In genomic region chr4:107590805-107591534, GRCm38 (mm10) we compare ENCODE assay signal across 10 mouse cellular contexts.
DNase-seq lines count a peak whose midpoint lies in the region; ATAC-seq lines count a peak whose summit lies in the region.
"Had no signal": no experiment of that assay in that cellular context is flagged by ENCODE, and none has a peak within 500 bp of the region (broad histone marks: within the 10 kb centered on the region; RNA-seq: fewer than 3 reads in every experiment).

No protein-coding gene starts in this region.

- no peak overlapping the region for H3K9ac ChIP-seq in lung, embryonic 16.5 days (ENCODE audit: low read length)
- no peak overlapping the region for H3K9ac ChIP-seq in limb, embryonic 12.5 days (replicated peaks)
- H3K9ac ChIP-seq: heart, embryonic 13.5 days had no signal

- ATAC-seq in cerebellum, adult (ENCODE audit: insufficient number of reproducible peaks, low FRiP score, low TSS enrichment) = no peak
- ATAC-seq in lung, embryonic 16.5 days (ENCODE audit: low read depth) = peak; percentile 59
- ATAC-seq in limb, embryonic 12.5 days (ENCODE audit: insufficient number of reproducible peaks, insufficient read depth, low FRiP score, low TSS enrichment, low read depth) = peak; percentile 73

- H3K9me3 ChIP-seq in lung, embryonic 16.5 days (ENCODE audit: control insufficient read depth, low read length) = no peaks in the 10 kb centered on the region
- H3K9me3 ChIP-seq in limb, embryonic 12.5 days = no peaks in the 10 kb centered on the region
- H3K9me3 ChIP-seq: heart, embryonic 13.5 days had no signal

- H3K27ac ChIP-seq in lung, embryonic 16.5 days (ENCODE audit: low read length) = no peak overlapping the region
- H3K27ac ChIP-seq in limb, embryonic 12.5 days = peak overlapping the region; percentile 88
- H3K27ac ChIP-seq: heart, embryonic 13.5 days had no signal

- H3K4me2 ChIP-seq in lung, embryonic 16.5 days (ENCODE audit: low read depth, low read length) = no peak overlapping the region
- 0 out of 2 replicates have a peak overlapping the region, but pooled peaks have one; percentile 11 for H3K4me2 ChIP-seq in limb, embryonic 12.5 days
- H3K4me2 ChIP-seq: heart, embryonic 13.5 days had no signal

- H3K4me1 ChIP-seq in lung, embryonic 16.5 days (replicated peaks; ENCODE audit: control insufficient read depth, insufficient read depth, low read length) = 0 out of 2 replicates have a peak, but pooled peaks cover 2% of the 10 kb centered on the region
- peaks cover 57% of the 10 kb centered on the region for H3K4me1 ChIP-seq in limb, embryonic 12.5 days (replicated peaks)

- WGBS in lung, embryonic 16.5 days = 45% methylated on average over 14 of the region's 14 CpGs
- WGBS in limb, embryonic 12.5 days = 15% methylated on average over 14 of the region's 14 CpGs

- no peaks in the 10 kb centered on the region for H3K27me3 ChIP-seq in lung, embryonic 16.5 days (ENCODE audit: control insufficient read depth, insufficient read depth, low read depth, low read length)
- peaks cover 6% of the 10 kb centered on the region; the same call in 1 of the 2 replicates for H3K27me3 ChIP-seq in limb, embryonic 12.5 days
- H3K27me3 ChIP-seq: heart, embryonic 13.5 days had no signal

- H3K36me3 ChIP-seq in lung, embryonic 16.5 days (ENCODE audit: control insufficient read depth, insufficient read depth, low read length) = no peaks in the 10 kb centered on the region
- H3K36me3 ChIP-seq in limb, embryonic 12.5 days = no peaks in the 10 kb centered on the region
- H3K36me3 ChIP-seq: heart, embryonic 13.5 days had no signal

- DNase-seq in cerebellum, postnatal 10 days = peak; percentile 65 to 75
- DNase-seq in lung, postnatal 25 days (ENCODE audit: low spot score) = no peak
- peak; percentile 48 for DNase-seq in retina, postnatal 1 day
- DNase-seq in embryo, embryonic 10 days (ENCODE audit: low spot score) = no peak
- DNase-seq in spleen, adult 18-20 months = no peak
- DNase-seq: kidney, postnatal 10 days had no signal

- H3K4me3 ChIP-seq in lung, embryonic 16.5 days (ENCODE audit: low read length) = no peak overlapping the region
- no peak overlapping the region for H3K4me3 ChIP-seq in limb, embryonic 12.5 days (replicated peaks)
- H3K4me3 ChIP-seq: heart, embryonic 13.5 days had no signal

Comparison
In these comparisons a context has a peak if more than half of its experiments do, and no peak if none do; other contexts are left out.
1. DNase-seq: peak in cerebellum, postnatal 10 days (2 of 2) and retina, postnatal 1 day (single experiment); none in lung, postnatal 25 days (single experiment), embryo, embryonic 10 days (single experiment) and spleen, adult 18-20 months (0 of 2).